Mouse (Mus musculus): ENCODE data around the gene Phex. TPM values are rescaled to one million over a fixed set of nuclear protein-coding genes. Genes with fewer than 3 reads are reported as not detected.

Phex gene
- polyA plus RNA-seq (2017; shearing (Covaris generic)) = not detected

- no peak for ATAC-seq
Measured at GRCm38 (mm10) chrX:157415212-157415611, at the start of gene Phex. Gene Phex (minus strand): TSS chrX:157415312.

- ATAC-seq = peak; percentile 67
Measured at GRCm38 (mm10) chrX:157462716-157463115, 47.6 kb upstream of the Phex start.

- peak; percentile 71 for ATAC-seq
Measured at GRCm38 (mm10) chrX:157454430-157454829, 39.3 kb upstream of the Phex start.

- ATAC-seq = no peak
Measured at GRCm38 (mm10) chrX:157449000-157449399, 33.9 kb upstream of the Phex start.

- no peak for ATAC-seq
Measured at GRCm38 (mm10) chrX:157447431-157447830, 32.3 kb upstream of the Phex start.

GRCm38 (mm10) chrX:157434768-157435167 lies 19.7 kb upstream of the Phex start:
- ATAC-seq = no peak

GRCm38 (mm10) chrX:157419451-157419850 lies 4.3 kb upstream of the Phex start:
- no peak for ATAC-seq

GRCm38 (mm10) chrX:157404919-157405318 lies 10.2 kb downstream of the Phex start:
- no peak for ATAC-seq

- ATAC-seq = no peak
Measured at GRCm38 (mm10) chrX:157391241-157391640, 23.9 kb downstream of the Phex start.

- ATAC-seq = no peak
Measured at GRCm38 (mm10) chrX:157390102-157390501, 25.0 kb downstream of the Phex start.

- no peak for ATAC-seq
Measured at GRCm38 (mm10) chrX:157388419-157388818, 26.7 kb downstream of the Phex start.

GRCm38 (mm10) chrX:157387025-157387424 lies 28.1 kb downstream of the Phex start:
- ATAC-seq = no peak

- ATAC-seq = no peak
Measured at GRCm38 (mm10) chrX:157378822-157379221, 36.3 kb downstream of the Phex start.

GRCm38 (mm10) chrX:157377456-157377855 lies 37.7 kb downstream of the Phex start:
- no peak for ATAC-seq

GRCm38 (mm10) chrX:157373873-157374272 lies 41.2 kb downstream of the Phex start:
- no peak for ATAC-seq

- no peak for ATAC-seq
Measured at GRCm38 (mm10) chrX:157369166-157369565, 45.9 kb downstream of the Phex start.

GRCm38 (mm10) chrX:157355521-157355920 lies 59.6 kb downstream of the Phex start:
- ATAC-seq = no peak

- no peak for ATAC-seq
Measured at GRCm38 (mm10) chrX:157346201-157346600, 68.9 kb downstream of the Phex start.

- no peak for ATAC-seq
Measured at GRCm38 (mm10) chrX:157334726-157335125, 80.4 kb downstream of the Phex start.

- no peak for ATAC-seq
Measured at GRCm38 (mm10) chrX:157329821-157330220, 85.3 kb downstream of the Phex start.

- ATAC-seq = no peak
Measured at GRCm38 (mm10) chrX:157328396-157328795, 86.7 kb downstream of the Phex start.

GRCm38 (mm10) chrX:157327756-157328155 lies 87.4 kb downstream of the Phex start:
- ATAC-seq = no peak

- no peak for ATAC-seq
Measured at GRCm38 (mm10) chrX:157324396-157324795, 90.7 kb downstream of the Phex start.

GRCm38 (mm10) chrX:157310331-157310730 lies 104.8 kb downstream of the Phex start:
- ATAC-seq = no peak

GRCm38 (mm10) chrX:157308171-157308570 lies 106.9 kb downstream of the Phex start:
- ATAC-seq = no peak

- ATAC-seq = no peak
Measured at GRCm38 (mm10) chrX:157307411-157307810, 107.7 kb downstream of the Phex start.

Data from CD4-positive, CD25-positive, alpha-beta regulatory T cell, adult 4 months (primary cell).